Mouse (Mus musculus) heart, adult 11 months (tissue): ENCODE measurements at regions not wholly inside any gene's neighbourhood (a gene's known extent, or its start where the extent isn't known, plus 50 kb on each side); places are given as distances from the start of the nearest gene placed in this dataset.

ENCODE experiments used
- DNase-seq: peaks from one replicate; pipeline ENCODE4 v3.0.0; 2022

- DNase-seq: peak; percentile 64
Measured at GRCm38 (mm10) chr11:24296893-24297624, 219.2 kb downstream of the Bcl11a start.

DNA sequence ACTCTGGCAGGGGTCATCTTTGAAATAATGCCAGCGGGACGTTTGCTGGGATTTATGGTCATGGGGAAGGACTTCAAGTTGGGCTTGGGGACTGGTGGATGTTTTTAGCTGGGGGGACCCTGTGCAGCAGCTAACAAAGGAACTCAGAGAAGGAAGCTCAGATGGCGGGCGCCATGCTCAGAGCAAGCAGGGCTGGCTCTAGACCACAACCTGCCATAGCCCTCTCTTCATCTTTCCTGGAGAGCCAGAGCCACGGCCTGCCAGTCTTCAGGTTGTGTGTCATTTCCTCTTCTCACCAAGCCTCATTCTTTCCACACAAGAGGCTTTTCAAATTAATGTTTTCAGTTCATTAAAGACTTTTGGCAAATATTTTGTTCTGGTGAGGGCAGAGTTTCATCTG is 219.9 kb downstream of the Bcl11a start:
- DNase-seq: peak; percentile 51

DNA sequence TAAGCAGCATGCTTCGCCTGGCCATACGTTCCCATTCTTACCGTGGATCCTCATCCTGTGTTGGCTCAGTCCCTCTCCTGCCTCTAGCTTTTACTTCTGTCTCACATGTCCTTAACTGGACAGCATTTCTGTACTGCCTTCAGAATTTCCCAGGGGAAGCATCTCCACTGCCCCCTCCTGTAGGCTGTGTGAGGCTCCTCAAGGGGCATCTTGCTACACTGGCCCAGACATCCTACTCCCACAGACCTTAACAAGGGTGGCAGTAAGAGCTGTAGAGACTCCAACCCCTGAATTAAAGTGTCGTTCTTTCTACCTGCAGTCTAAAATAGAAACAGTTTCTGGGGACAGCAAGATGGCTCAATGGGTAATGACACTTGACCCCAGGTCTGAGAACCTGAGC is 222.5 kb downstream of the Bcl11a start:
- DNase-seq: peak; percentile 66

DNA sequence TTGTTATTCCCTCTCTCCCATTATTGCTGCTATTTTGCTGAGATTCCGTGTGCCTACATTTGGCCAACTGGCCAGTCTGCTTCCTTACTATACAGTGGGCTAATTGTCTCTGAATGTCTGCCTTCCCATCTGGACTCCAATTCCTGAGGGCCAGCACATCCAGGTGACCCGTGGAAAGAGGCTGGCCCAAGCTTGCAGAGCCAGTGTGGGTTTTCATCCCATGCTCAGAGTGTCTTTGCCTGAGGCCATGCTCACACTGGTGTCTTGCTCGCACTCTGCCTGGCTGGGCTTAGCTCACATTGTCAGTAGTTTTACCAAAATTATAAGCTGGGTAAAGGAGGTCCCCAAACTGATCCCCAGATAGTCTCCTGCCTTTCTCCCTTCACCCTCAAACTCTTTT is 223.3 kb downstream of the Bcl11a start:
- DNase-seq: peak; percentile 85

- peak; percentile 82 for DNase-seq
Measured at GRCm38 (mm10) chr11:24305145-24305553, 227.3 kb downstream of the Bcl11a start.

DNA sequence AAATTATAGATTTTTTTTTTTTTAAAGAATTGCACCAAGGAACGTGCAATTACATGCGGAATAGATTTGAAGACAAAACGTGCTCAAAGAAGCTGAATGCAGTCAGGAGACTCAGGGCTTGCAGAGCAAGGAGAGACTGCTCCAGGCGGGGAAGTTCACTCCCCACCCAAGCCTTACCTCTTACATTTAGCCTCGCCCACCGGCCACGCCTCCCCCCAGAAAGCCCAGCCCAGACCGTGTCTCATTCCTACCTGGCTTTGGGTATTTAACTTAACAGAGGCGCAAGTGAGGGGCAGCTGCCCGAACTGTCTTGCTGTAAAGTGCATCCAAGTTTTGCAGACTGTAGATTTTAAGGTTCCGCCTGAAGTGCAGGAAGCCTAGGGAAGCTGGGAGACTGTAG is 227.8 kb downstream of the Bcl11a start:
- DNase-seq: no peak

- DNase-seq: peak; percentile 66
Measured at GRCm38 (mm10) chr11:24306101-24306500, 228.2 kb downstream of the Bcl11a start.

DNA sequence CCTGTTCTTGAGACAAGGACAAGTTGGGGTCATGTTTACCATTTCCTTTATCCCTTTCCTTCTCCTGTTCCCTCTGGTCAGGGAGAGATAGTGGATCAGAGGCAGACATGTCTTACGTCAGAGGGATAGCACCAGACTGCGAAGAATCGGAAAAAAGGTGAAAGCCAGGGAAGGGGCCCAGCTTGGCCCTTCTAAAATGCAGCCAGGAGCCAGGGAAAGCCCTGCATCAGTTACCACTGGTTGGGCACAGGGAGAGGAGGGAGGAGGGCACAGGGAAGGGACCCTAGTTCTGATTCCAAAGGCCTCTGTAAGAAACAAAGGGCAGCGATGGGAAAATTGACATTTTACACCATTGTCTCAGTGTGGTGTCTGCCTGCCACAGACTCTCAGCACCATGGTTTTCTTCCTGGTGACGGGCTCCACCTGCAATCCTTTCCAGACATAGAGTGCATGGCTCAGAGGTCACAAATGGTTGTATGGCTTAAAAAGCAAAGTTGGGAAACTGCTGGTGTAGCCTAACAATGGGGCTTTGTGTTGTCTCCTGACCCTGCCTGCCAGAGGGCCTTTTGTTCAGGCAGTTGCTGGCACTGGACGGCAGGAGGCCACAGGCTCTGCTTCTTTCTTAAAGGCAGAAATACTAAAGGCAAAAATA is 229.9 kb downstream of the Bcl11a start:
- DNase-seq: peak; percentile 52

DNA sequence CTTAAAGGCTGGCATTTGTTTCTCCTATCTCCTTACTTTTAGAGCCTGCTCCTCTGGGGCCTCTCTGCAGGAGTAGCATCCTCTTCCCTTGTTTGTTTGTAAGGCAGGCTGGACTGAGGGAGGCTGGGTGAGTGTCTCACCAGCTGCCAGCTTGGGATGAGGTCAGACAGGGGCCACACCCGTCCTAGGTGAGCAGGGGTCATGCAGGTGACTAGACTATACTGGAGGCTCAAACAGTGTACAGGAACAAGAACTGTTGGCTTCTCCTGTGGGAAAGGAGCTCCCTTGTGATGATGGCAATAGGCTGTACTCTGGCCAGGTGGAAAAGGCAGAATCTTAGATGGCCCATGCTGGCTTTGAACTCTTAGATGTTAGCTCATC is 230.4 kb downstream of the Bcl11a start:
- DNase-seq: peak; percentile 55

- DNase-seq: peak; percentile 64
Measured at GRCm38 (mm10) chr11:24314046-24314445, 236.2 kb downstream of the Bcl11a start.

GRCm38 (mm10) chr11:24315582-24315981 is 237.7 kb downstream of the Bcl11a start:
- peak; percentile 53 for DNase-seq

DNA sequence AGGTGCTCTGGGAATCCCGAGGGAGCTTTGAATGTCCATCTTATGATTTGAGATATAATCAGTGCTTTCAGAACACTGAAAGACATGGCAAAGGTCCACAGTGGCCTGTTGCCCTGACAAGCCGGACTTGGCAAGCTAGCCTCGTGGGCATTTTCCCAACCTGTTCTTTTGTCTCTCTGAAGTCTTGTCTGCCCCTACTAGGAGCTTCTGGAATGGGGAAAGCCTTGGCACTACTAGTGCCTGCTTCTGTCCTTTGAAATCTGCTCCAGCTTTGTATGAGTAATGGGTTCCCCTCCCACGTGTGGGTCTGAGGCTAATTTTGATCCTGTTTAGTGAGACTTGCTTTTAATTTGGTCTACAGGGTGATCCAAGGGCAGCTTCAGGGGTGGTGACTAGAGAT is 238.3 kb downstream of the Bcl11a start:
- peak; percentile 56 for DNase-seq

GRCm38 (mm10) chr11:24317989-24318735 is 240.3 kb downstream of the Bcl11a start:
- DNase-seq: peak; percentile 54

DNA sequence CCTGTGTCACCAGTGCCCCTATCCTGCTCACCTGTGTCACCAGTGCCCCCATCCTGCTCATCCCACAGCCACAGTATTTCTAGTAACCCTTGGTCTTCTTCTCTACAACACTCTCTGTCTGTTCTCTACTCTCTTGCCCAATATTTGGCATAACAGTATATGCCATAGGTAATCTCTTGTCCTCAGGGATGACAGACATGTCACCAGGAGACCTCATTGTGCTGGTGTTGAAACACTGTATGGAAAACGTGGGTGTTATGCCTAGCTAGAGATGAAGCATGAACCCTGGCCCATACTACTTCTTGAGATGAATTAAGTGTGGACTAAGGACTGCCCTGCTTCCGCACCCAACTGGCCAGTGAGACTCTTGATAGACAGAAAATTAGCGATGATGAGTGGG is 241.4 kb downstream of the Bcl11a start:
- peak; percentile 44 for DNase-seq

DNA sequence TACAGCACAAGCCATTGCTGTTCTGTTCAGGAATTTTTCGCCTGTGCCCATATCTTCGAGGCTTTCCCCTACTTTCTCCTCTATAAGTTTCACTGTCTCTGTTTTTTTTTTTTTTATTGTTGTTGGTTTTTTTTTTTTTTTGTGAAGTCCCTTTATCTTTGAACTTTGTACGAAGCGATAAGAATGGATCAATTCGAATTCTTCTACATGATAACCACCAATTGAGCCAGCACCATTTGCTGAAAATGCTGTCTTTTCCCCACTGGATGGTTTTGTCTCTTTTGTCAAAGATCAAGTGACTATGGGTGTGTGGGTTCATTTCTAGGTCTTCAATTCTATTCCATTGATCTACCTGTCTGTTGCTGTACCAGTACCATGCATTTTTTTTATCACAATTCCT is 244.6 kb downstream of the Bcl11a start:
- peak; percentile 2 for DNase-seq

- peak; percentile 58 for DNase-seq
Measured at GRCm38 (mm10) chr11:24328481-24328880, 250.6 kb downstream of the Bcl11a start.

- DNase-seq: peak; percentile 62
Measured at GRCm38 (mm10) chr11:24330366-24331124, 252.7 kb downstream of the Bcl11a start.

GRCm38 (mm10) chr11:24332241-24332640 is 254.4 kb downstream of the Bcl11a start:
- DNase-seq: peak; percentile 75

DNA sequence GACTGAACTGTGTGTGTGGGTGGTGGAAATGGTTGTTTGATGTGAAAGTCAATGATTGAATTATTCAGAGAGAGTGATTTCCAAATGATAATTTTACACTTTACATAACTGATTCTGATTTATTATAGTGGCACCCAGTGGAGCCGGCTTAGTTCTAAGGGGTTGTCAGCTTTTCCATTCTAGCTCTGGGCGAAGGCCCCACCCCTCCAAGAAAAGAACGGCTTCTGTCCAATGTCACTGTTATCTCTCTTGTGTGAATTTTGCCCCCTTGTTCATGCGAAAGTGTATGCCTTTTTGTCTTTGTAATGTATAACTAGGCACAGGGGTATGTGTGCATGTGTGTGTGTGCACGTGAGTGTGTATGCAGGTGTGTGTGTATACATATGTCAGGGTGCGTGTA is 255.3 kb downstream of the Bcl11a start:
- peak; percentile 59 for DNase-seq

- DNase-seq: peak; percentile 73
Measured at GRCm38 (mm10) chr11:24335256-24335655, 257.4 kb downstream of the Bcl11a start.

- DNase-seq: peak; percentile 76
Measured at GRCm38 (mm10) chr11:24338111-24338510, 260.3 kb downstream of the Bcl11a start.

- DNase-seq: no peak
Measured at GRCm38 (mm10) chr11:24339061-24339460, 261.2 kb downstream of the Bcl11a start.

GRCm38 (mm10) chr11:24340677-24341076 is 262.8 kb downstream of the Bcl11a start:
- peak; percentile 55 for DNase-seq
